Mouse (Mus musculus) large intestine, adult 2 months (tissue): Measurements from ENCODE around the gene Kat7. TPM values are rescaled to one million over a fixed set of nuclear protein-coding genes. Genes with fewer than 3 reads are reported as not detected.

Experiments used
- DNase-seq: peaks from one replicate; pipeline ENCODE4 v3.0.0-alpha.2; 2012; ENCODE audit warnings: low read depth, low spot score
- WGBS: fragments of 180-500 bp; shearing (Covaris S2); methylation state at CpG from one replicate; pipeline ENCODE4 v1.1.7; 2018; 5-methylcytosine and 5-hydroxymethylcytosine counted together
- polyA plus RNA-seq: library from polyadenylated mRNA; depleted of rRNA; stranded (reverse); fragments of >200 nt; gene quantifications from 2 replicates; pipeline ENCODE4 v1.2.3, GENCODE M21; 2012

Gene Kat7
- polyA plus RNA-seq, 1 experiment: 33.6 TPM

GRCm38 (mm10) chr11:95334448-95335060 is 24.5 kb upstream of the Kat7 start:
- 51% methylated on average over 5 of the region's 5 CpGs for WGBS
- DNase-seq: no peak

- 85% methylated on average over 9 of the region's 9 CpGs for WGBS
- DNase-seq: no peak
These were observed 23.8 kb upstream of the Kat7 start for GRCm38 (mm10) chr11:95333805-95334204.

- WGBS: 47% methylated on average over 4 of the region's 4 CpGs
- DNase-seq: no peak
These were observed 23.2 kb upstream of the Kat7 start for GRCm38 (mm10) chr11:95333209-95333608.

GRCm38 (mm10) chr11:95330662-95331061 is 20.6 kb upstream of the Kat7 start:
- 21% methylated on average over 1 of the region's 1 CpGs for WGBS
- no peak for DNase-seq

- DNase-seq: no peak
- 66% methylated on average over 5 of the region's 5 CpGs for WGBS
These were observed 18.6 kb upstream of the Kat7 start for GRCm38 (mm10) chr11:95328629-95329028.

GRCm38 (mm10) chr11:95326243-95326642 is 16.2 kb upstream of the Kat7 start:
- 57% methylated on average over 11 of the region's 11 CpGs for WGBS
- DNase-seq: no peak

GRCm38 (mm10) chr11:95325832-95326231 is 15.8 kb upstream of the Kat7 start:
- WGBS: 83% methylated on average over 4 of the region's 4 CpGs
- DNase-seq: no peak

- WGBS: 95% methylated on average over 10 of the region's 10 CpGs
These were observed 14.1 kb upstream of the Kat7 start for GRCm38 (mm10) chr11:95324181-95324580.

GRCm38 (mm10) chr11:95320010-95320409 is 10.0 kb upstream of the Kat7 start:
- WGBS: 77% methylated on average over 1 of the region's 1 CpGs
- DNase-seq: no peak

More at GRCm38 (mm10) chr11:95324181-95324580, 14.1 kb upstream of the Kat7 start:
- DNase-seq: no peak

- no peak for DNase-seq
These were observed 9.5 kb upstream of the Kat7 start for GRCm38 (mm10) chr11:95319506-95319905.

GRCm38 (mm10) chr11:95318116-95318515 is 8.1 kb upstream of the Kat7 start:
- WGBS: 83% methylated on average over 9 of the region's 9 CpGs
- no peak for DNase-seq

More at GRCm38 (mm10) chr11:95319506-95319905, 9.5 kb upstream of the Kat7 start:
- 45% methylated on average over 1 of the region's 1 CpGs for WGBS

GRCm38 (mm10) chr11:95315215-95315955 is 5.3 kb upstream of the Kat7 start:
- WGBS: 76% methylated on average over 7 of the region's 7 CpGs
- no peak for DNase-seq

GRCm38 (mm10) chr11:95311425-95311807 is 1.4 kb upstream of the Kat7 start:
- 64% methylated on average over 5 of the region's 5 CpGs for WGBS
- no peak for DNase-seq

GRCm38 (mm10) chr11:95310648-95311424 is 790 bp upstream of the Kat7 start:
- 3% methylated on average over 17 of the region's 17 CpGs for WGBS
- DNase-seq: no peak

- 0% methylated on average over 37 of the region's 37 CpGs for WGBS
- peak; percentile 96 for DNase-seq
These were observed 488 bp downstream of the Kat7 start for GRCm38 (mm10) chr11:95309510-95310006.

- peak; percentile 47 for DNase-seq
- 28% methylated on average over 8 of the region's 8 CpGs for WGBS
These were observed 2.5 kb downstream of the Kat7 start for GRCm38 (mm10) chr11:95307526-95307925.

- no peak for DNase-seq
These were observed 4.4 kb downstream of the Kat7 start for GRCm38 (mm10) chr11:95305600-95305999.

GRCm38 (mm10) chr11:95301772-95302171 is 8.3 kb downstream of the Kat7 start:
- WGBS: 35% methylated on average over 3 of the region's 3 CpGs
- DNase-seq: no peak

More at GRCm38 (mm10) chr11:95305600-95305999, 4.4 kb downstream of the Kat7 start:
- WGBS: 74% methylated on average over 7 of the region's 7 CpGs

- no peak for DNase-seq
- WGBS: 84% methylated on average over 12 of the region's 12 CpGs
These were observed 10.2 kb downstream of the Kat7 start for GRCm38 (mm10) chr11:95299886-95300285.

GRCm38 (mm10) chr11:95298146-95298545 is 11.9 kb downstream of the Kat7 start:
- DNase-seq: no peak
- WGBS: 6% methylated on average over 2 of the region's 2 CpGs
